Mouse (Mus musculus) lung, postnatal 10 days (tissue): ENCODE measurements at regions not wholly inside any gene's neighbourhood (a gene's known extent, or its start where the extent isn't known, plus 50 kb on each side); places are given as distances from the start of the nearest gene placed in this dataset.

Experiments
- DNase-seq: peaks from one replicate; pipeline ENCODE4 v3.0.0; 2021

DNA sequence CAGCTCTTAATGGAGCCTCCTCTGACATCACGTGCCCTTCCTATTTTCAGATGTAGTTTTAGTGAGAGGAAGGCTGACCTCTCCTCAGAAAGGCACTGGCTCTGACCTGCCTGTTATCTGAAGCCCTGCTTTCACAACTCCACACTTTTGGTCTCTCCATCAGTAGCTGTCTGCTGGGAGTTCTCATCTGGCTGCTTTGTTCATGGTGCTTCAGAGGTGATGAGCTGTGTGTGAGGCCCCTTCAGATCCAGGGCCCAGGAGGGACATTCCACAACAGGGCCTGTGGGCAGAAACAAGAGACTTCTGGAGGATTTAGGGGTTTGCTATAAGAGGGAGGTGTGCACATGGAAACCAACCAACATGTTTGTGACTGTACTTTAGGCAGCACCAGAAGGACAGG is 50.8 kb upstream of the Fhl2 start:
- no peak for DNase-seq

DNA sequence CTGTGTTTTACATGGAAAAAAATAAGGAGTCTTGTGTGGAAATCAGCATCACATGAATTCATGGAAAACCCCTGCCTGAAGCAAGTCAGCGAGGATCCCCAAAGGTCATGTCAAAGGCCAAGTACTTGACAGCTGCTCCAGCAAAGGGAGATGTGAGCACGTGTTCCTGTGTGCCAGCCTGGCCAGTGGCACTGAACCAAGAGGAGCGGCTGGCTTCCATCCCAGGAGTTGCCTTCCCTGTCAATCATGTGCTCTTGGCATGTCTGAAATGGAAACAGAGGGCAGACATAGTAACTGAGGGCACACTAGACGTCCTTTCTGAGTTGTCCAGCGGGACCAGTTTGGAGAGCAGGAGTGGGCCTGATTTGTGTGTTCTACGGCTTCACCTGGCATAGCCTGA is 53.5 kb upstream of the Fhl2 start:
- peak; percentile 8 for DNase-seq

DNA sequence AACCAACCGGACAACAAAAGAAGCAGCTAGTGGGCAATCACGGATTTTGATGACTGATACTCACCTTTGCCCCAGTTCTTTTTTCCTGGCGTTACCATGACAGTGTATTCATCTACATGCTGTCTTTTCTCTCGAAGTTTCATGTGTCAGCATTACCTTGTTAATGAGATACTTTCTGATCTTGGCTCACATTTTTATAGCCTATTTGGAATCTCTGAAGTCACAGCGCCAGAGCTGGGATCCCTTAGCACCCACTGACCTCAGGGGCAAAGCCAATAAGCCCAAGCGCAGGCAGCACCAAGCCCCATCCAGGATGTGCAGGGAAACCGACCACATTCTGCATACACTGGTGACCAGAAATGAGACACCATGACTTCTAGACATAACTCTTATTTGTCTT is 54.6 kb upstream of the Fhl2 start:
- DNase-seq, result no peak

DNA sequence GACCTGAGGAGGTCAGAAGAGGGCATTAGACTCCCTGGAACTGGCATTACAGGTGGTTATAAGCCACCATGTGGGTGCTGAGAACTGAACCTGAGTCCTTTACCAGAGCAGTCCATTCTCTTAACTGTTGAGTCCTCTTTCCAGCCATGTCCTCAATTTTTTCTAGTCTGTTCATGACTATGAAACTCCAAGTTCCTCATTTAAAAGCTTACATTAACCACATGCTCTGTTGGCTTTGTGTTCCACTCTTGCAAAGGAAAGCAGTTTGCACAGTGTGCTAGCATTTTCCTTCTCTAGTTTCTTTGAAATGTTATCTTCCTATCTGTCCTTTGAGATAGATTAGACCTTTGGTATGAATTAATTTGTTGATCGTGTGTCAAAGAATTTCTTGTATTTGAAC is 57.3 kb upstream of the Fhl2 start:
- DNase-seq, result no peak

DNA sequence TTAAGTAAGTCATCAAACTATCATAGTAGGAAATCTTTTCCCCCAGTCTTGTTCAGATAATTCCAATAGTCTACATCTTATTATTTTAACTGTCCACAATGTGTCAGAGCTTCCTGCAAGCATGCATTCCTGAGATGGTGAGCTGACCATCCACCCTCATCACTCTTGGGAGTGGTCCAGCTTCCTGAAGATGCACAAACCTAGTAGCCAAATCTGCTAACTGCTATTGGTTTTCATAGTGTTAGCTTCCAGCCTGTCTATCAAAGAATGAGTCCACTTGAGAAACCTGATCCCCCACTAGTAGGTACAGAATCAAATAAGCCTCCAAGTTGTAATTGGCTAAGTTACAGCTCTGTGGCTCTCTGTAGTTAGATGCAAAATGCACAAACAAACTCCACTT is 59.3 kb upstream of the Fhl2 start:
- no peak for DNase-seq

DNA sequence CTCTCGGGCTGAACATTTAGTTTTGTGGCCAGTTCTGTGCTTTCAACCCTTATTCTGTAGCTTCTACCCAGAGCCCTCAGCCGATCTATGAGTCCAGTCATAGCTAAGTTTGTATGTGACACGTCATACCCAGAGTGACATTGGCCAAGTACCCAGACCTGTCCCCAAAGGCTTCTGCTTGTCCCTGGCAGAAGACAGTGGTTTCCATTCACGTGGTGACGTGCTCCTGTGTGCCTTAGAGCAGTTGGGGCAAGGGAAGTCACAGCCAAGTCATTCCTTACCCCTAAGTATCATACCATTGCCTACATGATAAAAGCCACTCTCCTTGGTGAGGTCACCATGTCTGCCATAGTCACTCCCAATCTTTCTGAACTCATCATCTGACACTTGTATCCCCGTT is 61.1 kb upstream of the Fhl2 start:
- DNase-seq, result no peak

DNA sequence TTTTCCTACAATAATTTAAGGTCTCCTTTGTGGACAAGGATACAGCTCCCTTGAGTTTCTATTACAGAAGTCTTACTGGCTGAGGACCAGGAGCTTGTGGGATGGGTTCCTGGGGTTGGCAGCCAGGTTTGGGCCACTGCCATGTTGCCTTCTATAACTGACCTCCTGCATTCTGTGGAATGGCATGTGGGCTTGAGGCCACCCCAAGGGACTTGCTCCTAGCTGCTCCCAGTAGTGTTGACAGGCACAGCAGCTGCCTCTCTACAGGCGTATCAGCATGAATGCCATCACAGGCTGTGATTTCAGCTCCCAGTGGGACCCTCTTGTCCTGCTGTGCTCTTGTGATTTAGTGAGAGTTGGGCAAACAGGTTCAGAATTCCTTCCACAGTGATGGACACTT is 63.1 kb upstream of the Fhl2 start:
- peak; percentile 3 for DNase-seq

DNA sequence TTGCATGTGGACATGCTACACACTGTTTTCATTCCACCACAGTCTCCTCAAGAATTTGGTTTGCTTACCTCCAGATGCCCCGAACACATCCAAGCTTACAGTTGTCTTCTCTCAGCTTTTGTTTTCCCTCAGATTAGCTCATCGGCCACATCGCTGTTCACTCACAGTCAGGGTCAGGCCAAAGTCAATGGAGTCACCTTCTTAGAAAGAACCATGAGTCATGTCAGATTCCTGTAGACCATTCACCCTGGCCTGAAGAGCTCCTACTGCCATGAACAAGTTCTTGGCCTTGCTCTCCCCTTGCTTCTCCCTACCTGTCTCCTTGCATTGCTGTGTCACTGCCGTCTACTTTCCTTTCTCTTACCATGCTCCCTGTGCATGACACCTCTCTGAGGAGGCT is 63.7 kb upstream of the Fhl2 start:
- no peak for DNase-seq

DNA sequence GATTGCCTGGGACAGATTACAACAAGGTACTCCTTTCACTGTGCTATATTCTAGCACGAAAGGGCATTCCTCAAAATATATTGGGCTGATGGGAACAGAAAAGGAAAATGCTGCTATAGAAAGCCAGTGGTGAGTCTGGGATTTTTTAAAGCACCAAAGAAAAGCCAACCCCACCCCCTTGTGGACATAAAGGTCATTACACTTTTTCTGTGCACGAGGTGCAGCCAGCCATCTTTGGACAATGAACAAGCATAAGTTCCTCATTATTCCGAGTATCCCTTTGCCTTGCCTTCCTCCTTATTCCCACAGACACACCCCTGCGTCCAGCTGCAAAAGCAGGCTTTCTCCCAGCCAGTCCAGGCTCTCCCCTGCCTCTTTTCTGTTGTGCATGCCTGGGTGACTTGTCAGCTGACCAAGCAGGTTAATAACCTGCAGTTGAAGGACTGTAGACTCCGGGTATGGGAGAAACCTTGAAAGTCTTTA is 67.7 kb upstream of the Fhl2 start:
- DNase-seq, result peak; percentile 79

DNA sequence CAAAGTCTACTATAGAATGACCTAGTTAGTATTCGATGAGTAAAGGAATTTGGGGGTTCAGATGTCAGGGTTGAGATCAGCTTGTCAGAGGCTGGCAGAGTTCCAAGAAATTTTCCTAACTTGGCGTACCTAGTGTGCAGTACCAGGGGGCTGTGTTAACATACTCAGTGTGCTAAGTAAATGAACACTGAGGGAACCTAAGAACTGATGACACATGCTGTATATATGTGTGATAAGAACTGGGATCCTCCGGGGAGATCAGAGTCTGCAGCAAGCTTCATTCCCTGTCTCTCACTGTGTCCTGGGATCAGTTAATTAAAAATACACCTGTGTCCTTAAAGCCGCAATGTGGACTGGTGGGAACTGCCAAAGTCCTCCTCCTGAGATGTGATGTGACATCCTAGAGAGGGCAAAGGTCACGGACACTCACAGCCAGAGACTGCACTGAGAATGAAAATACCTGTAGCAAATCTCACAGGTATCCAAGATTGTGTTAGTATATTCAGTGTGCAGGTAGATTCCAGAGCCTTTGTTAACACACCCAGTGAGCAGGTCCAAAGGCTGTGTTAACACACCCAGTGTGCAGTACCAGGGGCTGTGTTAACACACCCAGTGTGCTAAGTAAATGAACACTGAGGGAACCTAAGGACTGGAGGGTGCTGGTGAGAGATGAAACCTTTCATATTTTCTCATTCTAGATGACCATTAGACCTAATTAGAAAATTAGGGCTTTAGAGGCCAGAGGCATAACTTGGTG is 69.1 kb upstream of the Fhl2 start:
- no peak for DNase-seq

DNA sequence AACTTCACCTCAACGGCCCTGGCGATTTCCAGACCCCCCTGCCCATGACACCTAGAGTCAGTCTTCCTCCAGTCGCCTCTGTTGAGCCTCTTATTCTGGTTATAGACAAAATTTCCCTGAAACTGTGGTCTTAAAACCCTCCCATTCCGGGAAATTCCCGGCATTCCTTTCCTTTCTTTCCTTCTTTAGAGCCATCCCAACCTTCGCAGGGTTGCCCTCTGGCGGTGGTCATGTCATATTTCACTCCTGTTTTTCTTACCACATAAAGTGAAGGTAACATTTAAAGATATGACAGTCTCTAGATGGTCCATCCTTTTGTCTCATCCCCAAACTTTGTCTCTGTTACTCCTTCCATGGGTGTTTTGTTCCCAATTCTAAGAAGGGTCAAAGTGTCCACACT is 72.9 kb upstream of the Fhl2 start:
- DNase-seq, result peak; percentile 30

DNA sequence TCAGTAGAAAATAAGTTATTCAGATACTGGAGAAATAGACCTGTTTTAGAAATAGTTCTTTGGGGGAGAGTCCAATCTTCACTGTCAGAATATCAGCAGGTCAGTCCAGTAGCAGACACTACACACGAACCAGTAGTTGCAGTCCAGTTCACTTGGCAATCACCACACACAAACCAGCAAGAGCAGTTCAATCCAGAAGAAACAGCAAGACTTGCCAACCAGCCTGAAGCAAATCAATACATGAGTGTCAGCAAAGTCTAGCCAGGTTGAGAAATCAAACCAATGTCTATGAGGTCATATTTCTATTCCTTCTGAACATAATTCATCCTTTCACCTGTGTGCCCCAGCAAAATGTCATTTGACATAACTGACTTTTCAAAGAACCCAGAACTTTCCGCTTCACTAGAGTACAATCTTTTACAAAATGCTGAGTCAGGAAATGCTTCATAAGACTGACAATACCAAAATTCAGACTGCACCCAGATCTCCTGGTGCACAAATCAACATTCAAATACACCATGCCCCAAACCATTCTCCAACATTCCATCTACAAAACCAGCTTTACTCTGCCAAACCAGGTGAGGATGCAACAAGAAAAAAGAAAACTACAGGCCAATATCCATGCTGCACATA is 76.6 kb upstream of the Fhl2 start:
- DNase-seq, result no peak

DNA sequence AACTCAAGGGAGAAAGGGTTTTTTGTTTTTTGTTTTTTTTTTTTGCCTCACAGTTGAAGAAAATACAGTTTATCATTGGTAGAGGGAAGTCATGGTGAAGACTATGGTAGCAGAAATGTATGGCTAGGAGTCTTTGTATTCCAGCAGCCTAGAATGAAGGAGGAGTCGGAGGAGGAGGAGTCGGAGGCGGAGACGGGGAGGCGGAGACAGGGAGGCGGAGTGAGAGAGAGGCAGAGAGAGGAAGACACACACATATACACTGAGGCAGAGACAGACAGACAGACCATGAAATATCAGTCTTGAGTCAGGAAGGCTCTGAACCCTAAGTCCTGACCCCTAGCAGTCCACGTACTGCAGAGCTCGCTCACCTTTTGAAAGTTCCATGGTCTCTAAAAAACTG is 95.0 kb upstream of the Fhl2 start:
- no peak for DNase-seq

DNA sequence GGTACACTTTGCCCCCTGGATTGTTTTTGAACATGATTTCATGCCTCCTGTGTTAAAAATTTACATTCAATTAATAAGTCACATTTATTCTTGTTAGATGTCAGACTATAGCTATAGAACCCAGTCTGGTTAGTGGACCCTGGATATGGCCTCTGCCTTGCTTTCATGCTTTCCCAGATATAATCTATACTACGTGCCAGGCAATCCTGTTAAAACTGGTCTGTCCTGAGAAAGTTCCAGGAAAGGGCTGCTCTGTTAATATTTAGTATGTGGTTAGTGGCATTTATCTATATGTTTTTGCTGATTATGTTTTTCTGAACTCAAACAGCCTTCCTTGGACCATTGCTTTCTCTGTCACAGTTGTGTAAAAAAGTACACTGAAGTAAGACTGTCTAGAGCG is 95.8 kb upstream of the Fhl2 start:
- DNase-seq, result no peak

DNA sequence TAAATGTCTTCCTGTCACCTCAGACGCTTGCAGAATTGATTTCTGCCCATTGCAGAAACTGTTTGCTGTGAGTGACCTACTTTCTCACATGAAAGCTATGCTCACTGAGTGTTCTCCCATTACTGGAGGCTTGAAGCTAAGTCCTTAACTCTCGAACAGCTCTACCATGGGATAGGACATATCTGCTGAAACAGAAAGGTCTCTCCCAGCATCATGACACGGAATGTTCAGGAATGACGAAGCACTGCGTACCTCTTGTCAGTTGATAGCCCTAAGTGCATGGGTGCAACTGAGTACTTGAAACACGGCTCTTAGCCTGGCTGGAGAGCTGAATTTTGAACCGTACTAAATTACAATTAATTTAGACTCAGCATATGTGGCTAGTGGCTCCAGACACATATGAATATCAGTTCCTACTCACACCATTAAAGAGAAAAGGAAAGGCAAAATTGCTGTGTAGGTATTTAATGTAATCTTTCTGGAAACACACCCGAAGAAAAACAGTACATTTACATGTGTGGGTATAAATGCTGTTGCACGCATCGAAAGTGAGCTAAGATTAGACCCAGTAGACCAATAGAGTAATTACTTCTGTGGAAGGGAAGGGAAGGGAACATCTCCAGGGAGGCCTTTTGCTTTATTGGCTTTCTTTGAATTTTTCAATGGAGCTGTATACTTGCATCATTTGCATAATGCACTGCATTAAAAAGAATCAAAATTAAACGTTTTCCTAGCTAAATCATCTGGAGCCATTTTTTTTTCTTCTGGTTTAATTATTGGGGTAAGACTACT is 97.6 kb upstream of the Fhl2 start:
- no peak for DNase-seq

DNA sequence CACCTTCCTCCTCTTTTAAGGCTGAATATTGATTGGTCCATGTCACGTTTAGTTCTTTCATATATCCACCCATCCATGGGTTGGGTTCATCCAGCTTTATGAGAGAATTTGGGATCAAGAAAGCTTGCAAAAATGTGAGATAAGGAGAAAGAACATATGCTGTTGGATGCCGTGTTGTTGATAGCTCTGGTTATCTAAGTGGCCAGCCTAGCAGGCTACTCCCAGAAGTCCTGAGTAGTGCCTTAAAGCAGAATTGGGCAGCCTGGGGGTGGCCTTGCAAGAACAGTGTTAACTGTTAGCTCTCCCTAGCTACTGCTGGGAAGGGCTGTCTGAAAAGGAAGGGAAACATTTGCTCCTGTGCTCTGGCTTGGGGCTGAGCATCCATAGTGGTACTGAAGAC is 100.8 kb upstream of the Fhl2 start:
- DNase-seq, result no peak

DNA sequence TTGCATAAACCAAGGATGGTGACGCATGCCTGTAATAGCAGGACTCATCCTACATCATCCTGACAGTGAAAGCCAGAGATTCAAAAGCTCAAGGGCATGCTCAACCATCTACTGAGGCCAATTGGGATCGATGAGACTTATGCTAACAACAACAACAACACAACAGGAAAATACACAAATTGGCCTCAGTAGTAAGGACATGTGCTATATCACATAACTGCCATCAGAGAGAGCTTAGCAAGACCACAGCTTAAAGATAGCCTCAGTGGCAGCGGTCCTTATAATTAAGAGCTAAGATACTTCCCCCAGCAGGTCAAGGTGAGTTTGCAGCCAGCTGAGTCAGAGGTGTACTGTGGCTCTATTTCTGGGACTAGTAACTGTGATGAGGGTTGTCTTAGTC is 102.0 kb upstream of the Fhl2 start:
- no peak for DNase-seq

DNA sequence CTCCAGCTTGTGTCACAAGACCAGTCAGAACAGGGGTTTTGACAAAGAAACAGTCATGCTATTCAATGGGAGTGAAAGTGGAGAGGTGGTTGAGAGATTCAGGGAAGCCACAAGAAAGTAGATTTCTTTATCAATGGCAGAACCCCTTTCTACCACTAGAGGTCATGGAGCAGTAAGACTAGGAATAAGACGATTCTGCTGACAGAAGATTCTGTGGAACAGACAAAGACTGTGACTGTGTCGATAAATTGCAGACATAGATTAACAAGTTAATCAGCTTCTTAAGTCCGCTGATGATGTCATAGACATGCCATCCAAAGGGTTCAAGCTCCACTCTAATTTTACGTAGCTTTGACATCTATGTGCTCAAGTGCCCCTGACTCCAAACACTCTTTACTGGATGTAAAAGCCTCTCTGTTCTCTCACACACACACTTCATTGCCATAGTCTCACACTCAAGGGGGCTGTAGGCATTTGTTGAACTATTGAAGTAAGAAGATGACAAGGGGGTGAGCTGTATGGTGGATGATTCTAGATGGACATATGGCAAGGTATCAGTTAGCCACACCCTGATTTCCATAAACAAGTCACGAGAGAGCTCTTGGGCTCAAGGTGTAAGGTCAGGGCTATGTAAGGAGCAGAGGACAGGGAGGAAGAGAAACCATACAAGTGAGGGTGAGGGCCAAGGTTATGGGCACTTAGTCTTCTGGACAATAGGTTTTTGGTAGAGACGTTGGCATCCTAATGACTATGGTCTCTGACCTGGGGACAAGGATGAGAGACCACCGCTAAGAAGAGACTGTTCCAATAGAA is 102.9 kb upstream of the Fhl2 start:
- peak; percentile 61 for DNase-seq

DNA sequence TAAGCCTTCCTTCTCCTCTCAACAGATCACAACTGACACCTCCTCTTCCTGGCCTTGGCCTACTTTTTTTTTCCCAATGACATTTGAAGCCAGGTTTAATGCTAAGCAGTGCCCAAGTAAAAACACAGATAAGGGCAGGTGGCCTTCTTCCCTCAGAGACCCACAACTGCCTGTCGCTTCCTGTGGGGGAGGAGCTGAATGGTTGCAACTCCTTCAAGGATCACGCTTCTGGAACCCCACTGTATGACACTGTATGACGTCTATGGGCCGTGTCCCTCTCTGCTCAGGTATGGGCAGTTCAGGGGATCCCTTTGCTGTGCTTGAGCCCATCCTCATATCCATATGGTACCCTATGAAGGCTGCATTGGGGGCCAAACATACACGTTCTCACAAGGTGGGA is 103.9 kb upstream of the Fhl2 start:
- no peak for DNase-seq

DNA sequence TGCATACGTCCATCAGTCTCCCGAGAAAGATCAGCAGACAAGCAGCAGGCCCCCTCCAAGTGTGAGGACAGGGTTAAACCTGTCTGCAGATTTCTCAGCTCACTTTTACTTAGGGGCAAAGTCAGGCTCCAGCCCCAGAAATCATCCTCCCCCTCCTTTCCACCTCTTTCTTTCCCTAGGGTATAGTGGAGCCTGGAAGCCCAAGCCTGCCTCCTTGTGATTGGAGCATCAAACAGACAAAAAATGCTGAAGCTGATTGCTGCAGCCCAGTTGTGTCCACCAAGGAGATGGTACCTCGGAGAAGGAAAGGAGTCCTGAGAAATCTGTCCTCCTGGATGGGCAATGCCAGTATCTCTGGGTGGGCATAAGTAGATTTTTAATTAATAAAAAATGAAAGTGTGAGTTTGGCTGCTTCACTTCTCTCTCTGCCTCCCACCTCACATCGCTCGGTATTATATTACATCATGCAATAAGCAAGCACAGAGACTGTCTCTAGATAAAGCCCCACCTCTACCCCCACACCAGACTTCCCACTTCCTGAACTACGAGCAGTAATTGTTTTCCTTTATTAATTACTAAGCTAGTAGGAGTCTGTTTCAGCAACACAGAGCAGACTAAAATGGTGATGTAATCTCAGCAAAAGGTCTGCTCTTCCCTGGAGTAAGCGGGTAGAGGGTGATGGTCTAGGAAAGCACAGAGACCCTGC is 105.2 kb upstream of the Fhl2 start:
- no peak for DNase-seq

DNA sequence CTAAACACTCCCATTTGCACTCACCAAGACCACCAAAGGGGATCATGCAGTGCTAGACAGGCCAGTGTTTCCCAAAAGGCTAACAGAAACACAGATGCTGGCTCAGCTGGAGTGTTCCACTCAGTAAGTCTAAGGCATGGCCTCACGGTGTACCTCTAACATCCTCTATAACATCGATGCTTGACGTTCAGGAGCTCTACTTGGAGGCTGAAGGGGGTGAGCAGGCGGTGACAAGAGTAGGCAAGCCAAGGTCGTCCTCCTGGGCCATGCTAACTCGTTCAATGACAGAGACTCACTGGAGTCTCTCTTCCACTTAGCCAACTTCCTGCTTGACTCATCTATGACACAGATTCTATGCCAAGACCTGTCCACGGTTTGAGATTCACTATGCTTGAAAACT is 105.9 kb upstream of the Fhl2 start:
- no peak for DNase-seq
